Mouse (Mus musculus) hematopoietic stem cell, adult 5-6 weeks (primary cell): ENCODE data around the gene Csnk2a2. TPM values are rescaled to one million over a fixed set of nuclear protein-coding genes. Genes with fewer than 3 reads are reported as not detected.

ENCODE experiments used
- total RNA-seq: library from RNA; stranded (forward); fragments of 172-1452, 232-1000 nt; gene quantifications from 2 replicates; pipeline ENCODE4 v1.2.3, GENCODE M21; 2017

Gene Csnk2a2
- total RNA-seq, 1 experiment from 2014 or later = 23.3 TPM

Other genes with a start within 250 kb of the Csnk2a2 start
- 7.8 and 18.6 TPM in 2 replicates for gene Cngb1, start 183.5 kb downstream of the Csnk2a2 start, total RNA-seq
- not detected in 2 replicates for gene Tepp, start 179.5 kb downstream of the Csnk2a2 start, total RNA-seq
- gene Zfp319, start 158.1 kb downstream of the Csnk2a2 start, total RNA-seq = 4.4 TPM in 2 replicates
- gene Usb1, start 157.8 kb downstream of the Csnk2a2 start, total RNA-seq = 21.8 and 22.5 TPM in 2 replicates
- 0.94 and 1.6 TPM in 2 replicates for gene Mmp15, start 137.8 kb downstream of the Csnk2a2 start, total RNA-seq
- 83.4 and 115 TPM in 2 replicates for gene Cfap20, start 55.2 kb downstream of the Csnk2a2 start, total RNA-seq
- not detected in 2 replicates for gene Ccdc113, start 44.0 kb upstream of the Csnk2a2 start, total RNA-seq
- not detected in 2 replicates for gene Prss54, start 86.3 kb upstream of the Csnk2a2 start, total RNA-seq
- 16.3 and 22.9 TPM in 2 replicates for gene Gins3, start 143.4 kb upstream of the Csnk2a2 start, total RNA-seq
- gene Ndrg4, start 186.9 kb upstream of the Csnk2a2 start, total RNA-seq = 0.79 TPM in 1 of 2 replicates, not detected in the other
- gene Setd6, start 225.8 kb upstream of the Csnk2a2 start, total RNA-seq = 25.5 and 45.2 TPM in 2 replicates